Mouse (Mus musculus): Measurements from ENCODE around the gene Gli3. TPM values are rescaled to one million over a fixed set of nuclear protein-coding genes. Genes with fewer than 3 reads are reported as not detected.

Gli3 gene
- total RNA-seq, 2 experiments from 2014 or later, result 3.8 to 4.4 TPM

GRCm38 (mm10) chr13:15486033-15486891 lies 23.2 kb downstream of the Gli3 start:
- intact Hi-C loops (cut with DNase I), result no loop called here
- no peak for DNase-seq

DNA sequence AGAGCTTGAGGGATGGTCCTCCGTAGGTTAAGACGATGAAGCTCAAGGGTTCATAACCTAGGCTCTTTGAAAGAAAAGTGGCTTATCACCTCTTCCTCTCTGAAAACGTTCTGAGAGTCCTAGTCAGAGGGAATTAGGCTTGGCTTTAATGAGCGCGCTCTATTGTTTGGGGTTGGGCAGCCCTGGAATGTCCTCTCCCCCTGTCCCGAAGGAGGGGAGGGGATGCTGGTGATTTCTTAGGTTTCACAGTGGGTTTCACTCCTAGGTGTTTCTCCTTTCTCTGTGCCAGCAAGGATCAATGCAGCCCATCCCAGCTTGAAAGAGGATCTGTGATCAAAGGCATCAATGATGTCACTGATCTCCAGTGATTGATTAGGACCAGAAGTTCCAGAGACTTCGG lies 24.3 kb downstream of the Gli3 start:
- no peak for DNase-seq
- intact Hi-C loops (cut with DNase I), result no loop called here

DNA sequence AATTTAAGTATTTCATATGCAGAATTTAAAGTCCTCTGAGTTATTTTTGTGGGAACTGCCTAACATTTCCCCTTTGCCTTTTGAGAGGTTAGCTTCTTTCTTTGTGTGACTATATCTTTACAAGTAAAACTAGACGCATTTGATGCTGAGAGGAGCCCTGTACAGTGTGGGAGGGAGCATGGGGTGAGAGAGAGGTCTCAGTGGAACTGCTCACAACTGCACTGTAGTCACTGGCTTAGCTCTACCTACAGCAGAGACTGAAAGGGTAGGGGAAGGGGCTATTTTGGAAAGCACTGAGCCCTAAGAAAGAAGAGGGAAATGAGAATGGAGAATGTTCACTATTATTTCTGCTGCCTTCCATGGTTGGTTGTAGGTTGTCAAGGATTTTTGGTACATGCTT lies 25.0 kb downstream of the Gli3 start:
- DNase-seq, result no peak
- intact Hi-C loops (cut with DNase I), result no loop called here

- intact Hi-C loops (cut with DNase I), result no loop called here
- no peak for DNase-seq
Measured at GRCm38 (mm10) chr13:15495820-15496219, 32.8 kb downstream of the Gli3 start.

DNA sequence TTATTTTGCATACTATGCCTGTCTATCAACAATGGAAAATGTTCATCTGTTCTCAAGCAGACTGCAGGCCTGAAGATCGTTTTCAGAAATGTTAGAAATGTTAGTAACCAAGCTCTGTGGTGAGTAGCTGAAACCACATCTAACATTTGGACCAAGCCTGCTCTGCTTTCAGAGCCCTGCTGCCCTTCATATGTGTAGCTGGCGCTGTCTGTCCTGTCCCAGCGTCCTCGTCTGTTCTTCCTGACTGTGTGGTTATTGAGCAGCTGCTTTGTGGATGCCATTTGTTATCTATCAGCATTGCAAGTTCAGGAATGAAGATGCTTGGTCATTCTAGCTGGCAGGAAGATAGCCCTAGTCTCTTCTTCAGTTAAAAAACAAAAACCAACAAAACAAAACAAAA lies 35.3 kb downstream of the Gli3 start:
- no peak for DNase-seq
- intact Hi-C loops (cut with DNase I), result no loop called here

- DNase-seq, result no peak
- intact Hi-C loops (cut with DNase I), result no loop called here
Measured at GRCm38 (mm10) chr13:15510925-15511324, 47.9 kb downstream of the Gli3 start.

GRCm38 (mm10) chr13:15513114-15513513 lies 50.1 kb downstream of the Gli3 start:
- intact Hi-C loops (cut with DNase I), result no loop called here
- DNase-seq, result no peak

DNA sequence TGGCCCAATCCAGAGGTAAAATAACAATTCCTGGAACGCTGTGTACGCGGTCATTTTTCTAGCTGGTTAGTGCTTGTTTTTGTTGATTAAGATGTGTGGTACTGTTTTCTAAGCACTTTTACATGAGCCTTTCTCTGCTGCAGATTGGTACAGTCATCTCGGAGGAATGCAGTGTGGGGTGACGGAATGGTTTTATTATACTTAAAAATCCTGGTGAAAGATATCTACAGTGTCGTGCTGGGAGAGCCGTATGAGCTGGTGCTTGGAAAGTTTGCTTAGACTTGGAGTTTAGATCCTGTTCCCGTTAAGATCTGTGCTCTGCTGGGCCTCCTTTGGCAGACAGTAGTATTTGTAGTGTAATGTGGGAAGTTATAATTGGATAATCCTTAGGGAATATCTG lies 51.0 kb downstream of the Gli3 start:
- intact Hi-C loops (cut with DNase I), result no loop called here
- DNase-seq, result no peak

DNA sequence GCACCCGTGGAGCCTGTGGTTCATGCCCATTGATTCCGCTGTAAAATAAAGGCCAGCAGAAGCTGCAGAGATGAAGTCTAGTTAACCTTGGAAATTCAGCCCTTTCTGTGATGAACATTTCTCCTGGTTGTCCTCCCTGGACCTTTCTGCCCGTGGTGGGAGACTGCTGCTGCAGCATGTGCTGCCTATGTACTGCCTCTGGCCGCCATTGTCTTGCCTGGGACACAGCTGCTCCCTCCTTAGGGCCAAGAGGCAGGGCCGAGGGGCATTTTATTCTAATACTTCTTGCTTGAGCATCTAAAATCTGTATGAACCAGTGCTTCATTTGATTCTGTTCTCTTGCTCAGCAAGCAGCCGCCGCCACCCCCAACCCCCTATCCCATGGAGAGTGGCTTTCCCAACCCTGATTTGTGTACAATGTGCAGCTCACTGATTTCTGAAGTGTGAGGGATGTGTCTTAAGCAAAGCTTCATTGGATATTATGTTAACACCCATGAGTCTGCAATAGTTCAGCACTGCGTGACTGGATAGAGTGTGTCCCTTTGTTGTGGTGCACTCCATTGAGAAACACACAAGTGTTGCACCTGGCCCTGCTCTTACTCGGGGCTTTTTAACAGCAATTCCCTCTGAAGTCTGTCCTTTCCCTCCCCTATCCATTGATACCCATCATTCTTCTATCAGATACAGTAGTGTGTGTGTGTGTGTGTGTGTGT lies 54.2 kb downstream of the Gli3 start:
- intact Hi-C loops (cut with DNase I), result no loop called here
- no peak for DNase-seq

- intact Hi-C loops (cut with DNase I), result no loop called here
- no peak for DNase-seq
Measured at GRCm38 (mm10) chr13:15520353-15520752, 57.3 kb downstream of the Gli3 start.

- intact Hi-C loops (cut with DNase I), result no loop called here
- no peak for DNase-seq
Measured at GRCm38 (mm10) chr13:15522153-15522552, 59.1 kb downstream of the Gli3 start.

GRCm38 (mm10) chr13:15524208-15524607 lies 61.2 kb downstream of the Gli3 start:
- no peak for DNase-seq
- intact Hi-C loops (cut with DNase I), result no loop called here

DNA sequence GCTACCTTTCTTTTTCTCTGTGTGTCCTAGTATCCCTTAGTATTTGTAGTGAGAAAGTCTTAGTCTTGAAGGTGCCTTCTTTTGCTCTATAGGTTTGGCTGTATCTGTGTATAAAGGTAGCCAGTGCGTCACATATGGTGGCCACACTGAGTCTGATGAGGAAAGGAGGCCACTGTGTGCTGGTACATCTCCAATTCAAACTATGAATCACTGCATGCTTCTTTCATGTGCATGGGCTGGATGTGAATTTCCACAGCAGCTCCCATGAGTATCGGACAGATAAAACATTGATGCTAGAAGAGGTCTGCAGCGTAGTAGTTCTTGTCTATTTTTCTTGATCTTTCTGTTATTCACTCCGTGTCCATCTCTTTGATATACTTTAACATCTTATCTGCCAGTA lies 63.7 kb downstream of the Gli3 start:
- DNase-seq, result no peak
- intact Hi-C loops (cut with DNase I), result no loop called here

DNA sequence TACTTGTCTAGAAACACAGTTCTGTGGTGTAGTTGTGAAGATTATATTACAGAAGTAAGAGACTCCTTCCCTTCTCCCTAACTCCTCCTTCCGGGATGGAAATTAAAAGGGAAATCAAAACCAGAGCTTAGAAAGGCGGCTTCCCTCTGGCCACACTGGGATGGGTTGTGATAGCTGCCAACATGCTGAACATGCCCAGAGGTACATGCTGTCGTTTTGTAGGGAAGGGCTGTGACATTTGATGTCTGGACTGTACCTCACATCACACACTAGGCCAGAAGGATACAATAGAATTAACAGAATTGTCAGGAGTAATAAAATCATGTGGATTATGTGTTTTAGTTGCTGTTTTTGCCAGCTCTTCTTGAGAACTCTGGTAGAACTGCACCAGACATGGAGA lies 68.5 kb downstream of the Gli3 start:
- DNase-seq, result no peak
- intact Hi-C loops (cut with DNase I), result loop anchor here (10.0 kb wide), 1 partner anchor 227 kb away; no protein-coding TSS in a partner anchor

DNA sequence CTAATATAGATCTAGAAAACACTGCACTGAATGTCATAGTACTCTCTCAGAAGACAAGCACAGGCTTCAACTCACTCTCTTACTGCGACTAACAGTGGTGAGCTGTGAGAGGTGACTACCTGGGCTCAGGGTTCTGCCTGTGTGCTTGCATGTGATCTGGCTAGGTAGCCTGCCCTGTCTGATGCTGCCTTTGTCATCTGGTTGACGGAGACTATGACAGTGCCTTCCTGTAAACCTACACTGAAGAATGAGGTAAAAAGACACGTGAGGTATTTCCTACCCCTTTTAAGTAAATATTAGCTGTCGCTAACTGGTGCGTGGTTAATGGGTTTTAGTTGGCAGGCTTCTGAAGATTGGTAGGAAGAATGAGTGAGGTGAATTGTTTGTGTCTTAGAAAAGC lies 74.2 kb downstream of the Gli3 start:
- no peak for DNase-seq
- intact Hi-C loops (cut with DNase I), result loop anchor here (10.0 kb wide), 1 partner anchor 232 kb away; no protein-coding TSS in a partner anchor

DNA sequence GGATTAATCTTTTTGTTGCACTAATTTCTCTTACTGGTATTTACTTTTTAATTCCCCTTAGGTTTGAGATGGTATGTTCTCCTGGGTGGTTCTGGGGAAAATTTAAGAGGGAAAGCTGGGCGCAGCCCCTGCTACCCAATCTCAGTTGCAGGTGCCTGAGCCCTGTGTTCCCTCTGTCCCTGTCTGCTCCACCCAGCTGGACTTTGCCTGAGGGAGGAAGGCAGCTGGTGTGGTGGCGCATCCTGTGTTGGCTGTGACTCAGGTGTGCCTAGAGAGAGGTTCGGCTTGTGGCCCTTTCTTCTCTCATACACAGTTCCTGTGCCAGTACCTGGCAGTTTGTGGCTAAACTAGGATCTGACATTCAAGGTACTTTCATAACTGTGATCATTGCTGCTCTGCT lies 74.6 kb downstream of the Gli3 start:
- intact Hi-C loops (cut with DNase I), result loop anchor here (10.0 kb wide), 1 partner anchor 233 kb away; no protein-coding TSS in a partner anchor

GRCm38 (mm10) chr13:15538389-15538788 lies 75.4 kb downstream of the Gli3 start:
- no peak for DNase-seq
- intact Hi-C loops (cut with DNase I), result loop anchor here (10.0 kb wide), 1 partner anchor 234 kb away; no protein-coding TSS in a partner anchor

More for the DNA sequence above, 74.6 kb downstream of the Gli3 start:
- no peak for DNase-seq

- intact Hi-C loops (cut with DNase I), result no loop called here
- no peak for DNase-seq
Measured at GRCm38 (mm10) chr13:15542053-15542452, 79.0 kb downstream of the Gli3 start.

DNA sequence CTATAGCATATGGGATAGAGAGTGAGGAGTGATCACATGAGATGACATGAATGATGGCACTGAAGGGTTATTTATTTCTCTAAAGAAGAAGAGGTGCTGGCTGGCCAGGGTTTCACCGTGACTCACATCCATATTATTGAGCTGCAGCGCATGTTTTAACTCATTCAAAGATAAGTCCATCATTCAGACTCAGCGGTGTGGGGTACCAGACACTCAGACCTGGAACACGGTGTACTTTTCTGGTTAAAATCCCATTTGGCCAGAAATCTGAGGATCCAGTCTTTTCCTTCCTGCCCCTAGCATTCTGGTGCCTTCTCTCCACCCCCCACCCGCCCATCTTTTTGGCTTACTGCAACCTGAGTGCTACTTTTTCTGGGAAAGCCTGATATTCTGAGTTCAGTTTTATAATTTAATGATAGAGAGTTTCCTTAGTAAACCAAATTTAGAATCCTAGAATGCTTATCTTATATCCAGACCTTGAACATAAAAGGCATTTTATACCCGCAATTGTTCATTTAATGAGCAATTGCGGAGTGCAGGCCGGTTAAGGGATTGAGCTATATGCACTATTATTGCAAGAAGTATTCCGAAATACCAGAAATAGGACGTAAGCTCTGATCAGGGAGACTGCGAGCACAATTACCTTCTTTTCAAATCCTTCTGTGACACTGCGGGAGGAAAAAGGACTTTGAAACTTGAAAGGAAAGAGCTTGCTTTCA lies 80.3 kb downstream of the Gli3 start:
- no peak for DNase-seq
- intact Hi-C loops (cut with DNase I), result no loop called here

DNA sequence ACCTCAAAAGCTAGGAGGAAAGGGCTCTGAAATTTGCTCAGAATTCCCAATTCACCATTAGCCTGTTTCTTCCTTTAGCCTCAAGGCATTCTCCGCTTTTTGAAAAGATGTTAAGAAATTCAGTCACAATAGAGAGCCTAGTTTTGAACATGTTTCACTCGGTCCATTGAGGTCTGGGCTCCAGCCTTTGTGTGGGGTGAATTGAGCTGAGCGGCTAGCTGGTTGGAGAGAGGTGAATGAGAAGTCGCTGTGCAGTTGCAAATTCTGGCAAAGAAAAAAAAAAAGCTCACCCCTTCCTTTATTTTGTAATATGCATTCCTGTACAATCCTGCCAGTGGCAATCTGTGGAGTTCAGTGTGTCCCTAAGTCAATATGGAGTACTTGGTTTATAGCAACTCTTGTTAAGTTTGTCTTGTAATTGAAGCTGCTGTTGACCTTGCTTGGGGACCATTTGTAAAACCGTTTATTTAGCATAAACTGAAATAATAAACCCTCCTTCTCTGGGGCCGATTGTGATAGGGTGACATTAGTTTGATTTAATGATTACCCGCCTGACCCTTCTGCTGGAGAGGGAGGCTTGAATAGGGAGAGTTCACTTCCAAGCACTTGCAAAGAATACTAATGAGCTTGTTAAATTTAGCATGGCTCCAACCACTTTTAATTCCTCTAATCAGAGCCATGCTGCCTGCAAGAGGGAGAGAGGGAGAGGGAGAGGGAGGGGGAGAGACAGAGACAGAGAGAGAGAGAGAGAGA lies 81.0 kb downstream of the Gli3 start:
- DNase-seq, result no peak
- intact Hi-C loops (cut with DNase I), result no loop called here
